Mouse (Mus musculus): Measurements from ENCODE around the gene Tbx6. TPM values are rescaled to one million over a fixed set of nuclear protein-coding genes. Genes with fewer than 3 reads are reported as not detected.

Gene Tbx6
- polyA plus RNA-seq, 1 experiment from 2014 or later, result 0.58 TPM

- ATAC-seq (replicated peaks; ENCODE audit: extremely low read depth, insufficient read depth, low FRiP score), result no peak
- H3K27ac ChIP-seq (ENCODE audit: low read length), result no peak overlapping the region
- H3K9me3 ChIP-seq (replicated peaks; ENCODE audit: control insufficient read depth, low read length), result peaks cover 2% of the 10 kb centered on the region; the same call in 1 of the 2 replicates
- WGBS, result 70% methylated on average over 7 of the region's 7 CpGs
- no peak overlapping the region for H3K9ac ChIP-seq (ENCODE audit: low read length)
- no peak overlapping the region for H3K4me3 ChIP-seq (ENCODE audit: low read length)
- no peak overlapping the region for H3K4me2 ChIP-seq (ENCODE audit: low read depth, low read length)
- H3K36me3 ChIP-seq (ENCODE audit: control insufficient read depth, insufficient read depth), result no peaks in the 10 kb centered on the region
- no peaks in the 10 kb centered on the region for H3K27me3 ChIP-seq (ENCODE audit: control insufficient read depth, insufficient read depth, low read length)
- H3K4me1 ChIP-seq (ENCODE audit: control insufficient read depth, insufficient read depth, low read length), result no peaks in the 10 kb centered on the region
These were observed 32.5 kb upstream of the Tbx6 start for GRCm38 (mm10) chr7:126748824-126749223.

GRCm38 (mm10) chr7:126749582-126750343 is 31.5 kb upstream of the Tbx6 start:
- Histone ChIP-seq H3K9me3 (replicated peaks; ENCODE audit: control insufficient read depth, low read length) (peaks cover 2% of the 10 kb centered on the region; the same call in 1 of the 2 replicates), H3K4me2 (ENCODE audit: low read depth, low read length) (no peak overlapping the region), H3K9ac (ENCODE audit: low read length) (no peak overlapping the region), H3K4me1 (ENCODE audit: control insufficient read depth, insufficient read depth, low read length) (no peaks in the 10 kb centered on the region), H3K27me3 (ENCODE audit: control insufficient read depth, insufficient read depth, low read length) (no peaks in the 10 kb centered on the region), H3K4me3 (ENCODE audit: low read length) (no peak overlapping the region), H3K27ac (ENCODE audit: low read length) (no peak overlapping the region), H3K36me3 (ENCODE audit: control insufficient read depth, insufficient read depth) (no peaks in the 10 kb centered on the region)
- no peak for ATAC-seq (replicated peaks; ENCODE audit: extremely low read depth, insufficient read depth, low FRiP score)
- WGBS, result 90% methylated on average over 17 of the region's 17 CpGs

GRCm38 (mm10) chr7:126754866-126755265 is 26.4 kb upstream of the Tbx6 start:
- Histone ChIP-seq H3K27me3 (ENCODE audit: control insufficient read depth, insufficient read depth, low read length) (no peaks in the 10 kb centered on the region), H3K4me3 (ENCODE audit: low read length) (no peak overlapping the region), H3K36me3 (ENCODE audit: control insufficient read depth, insufficient read depth) (no peaks in the 10 kb centered on the region), H3K9me3 (replicated peaks; ENCODE audit: control insufficient read depth, low read length) (peaks cover 1% of the 10 kb centered on the region; the same call in 1 of the 2 replicates), H3K4me1 (ENCODE audit: control insufficient read depth, insufficient read depth, low read length) (0 out of 2 replicates have a peak, but pooled peaks cover 3% of the 10 kb centered on the region), H3K27ac (ENCODE audit: low read length) (no peak overlapping the region), H3K4me2 (ENCODE audit: low read depth, low read length) (peak overlapping the region; percentile 38), H3K9ac (ENCODE audit: low read length) (peak overlapping the region; percentile 60; the same call in 1 of the 2 replicates)
- WGBS, result 2% methylated on average over 9 of the region's 9 CpGs
- ATAC-seq (replicated peaks; ENCODE audit: extremely low read depth, insufficient read depth, low FRiP score), result peak; percentile 56; the same call in 1 of the 2 replicates

- no peak overlapping the region for H3K4me2 ChIP-seq (ENCODE audit: low read depth, low read length)
- ATAC-seq (replicated peaks; ENCODE audit: extremely low read depth, insufficient read depth, low FRiP score), result no peak
- no peaks in the 10 kb centered on the region for H3K27me3 ChIP-seq (ENCODE audit: control insufficient read depth, insufficient read depth, low read length)
- no peak overlapping the region for H3K4me3 ChIP-seq (ENCODE audit: low read length)
- peaks cover 5% of the 10 kb centered on the region; the same call in 1 of the 2 replicates for H3K36me3 ChIP-seq (ENCODE audit: control insufficient read depth, insufficient read depth)
- WGBS, result 73% methylated on average over 7 of the region's 7 CpGs
- H3K27ac ChIP-seq (ENCODE audit: low read length), result no peak overlapping the region
- no peak overlapping the region for H3K9ac ChIP-seq (ENCODE audit: low read length)
- H3K9me3 ChIP-seq (replicated peaks; ENCODE audit: control insufficient read depth, low read length), result no peaks in the 10 kb centered on the region
- peaks cover 30% of the 10 kb centered on the region for H3K4me1 ChIP-seq (ENCODE audit: control insufficient read depth, insufficient read depth, low read length)
These were observed 22.7 kb upstream of the Tbx6 start for GRCm38 (mm10) chr7:126758539-126758938.

GRCm38 (mm10) chr7:126759050-126759671 is 22.1 kb upstream of the Tbx6 start, which contains the start of gene Mapk3:
Mapk3 (plus strand) TSS chr7:126759601.
- WGBS, result 0% methylated on average over 24 of the region's 38 CpGs
- peak; percentile 65 for ATAC-seq (replicated peaks; ENCODE audit: extremely low read depth, insufficient read depth, low FRiP score)
- H3K27ac ChIP-seq (ENCODE audit: low read length), result peak within 1 kb of the TSS; percentile 93
- H3K27me3 ChIP-seq (ENCODE audit: control insufficient read depth, insufficient read depth, low read length), result no peaks in the 10 kb centered on the region
- peak within 1 kb of the TSS; percentile 93 for H3K4me2 ChIP-seq (ENCODE audit: low read depth, low read length)
- no peaks in the 10 kb centered on the region for H3K9me3 ChIP-seq (replicated peaks; ENCODE audit: control insufficient read depth, low read length)
- H3K4me1 ChIP-seq (ENCODE audit: control insufficient read depth, insufficient read depth, low read length), result peaks cover 30% of the 10 kb centered on the region
- H3K4me3 ChIP-seq (ENCODE audit: low read length), result peak within 1 kb of the TSS; percentile 79
- H3K36me3 ChIP-seq (ENCODE audit: control insufficient read depth, insufficient read depth), result peaks cover 7% of the 10 kb centered on the region; the same call in 1 of the 2 replicates
- H3K9ac ChIP-seq (ENCODE audit: low read length), result peak within 1 kb of the TSS; percentile 92

GRCm38 (mm10) chr7:126759672-126760390 is 21.5 kb upstream of the Tbx6 start:
- peak overlapping the region; percentile 93 for H3K27ac ChIP-seq (ENCODE audit: low read length)
- WGBS, result 1% methylated on average over 21 of the region's 24 CpGs
- no peaks in the 10 kb centered on the region for H3K9me3 ChIP-seq (replicated peaks; ENCODE audit: control insufficient read depth, low read length)
- peak overlapping the region; percentile 79 for H3K4me3 ChIP-seq (ENCODE audit: low read length)
- H3K4me2 ChIP-seq (ENCODE audit: low read depth, low read length), result peak overlapping the region; percentile 93
- peaks cover 10% of the 10 kb centered on the region for H3K36me3 ChIP-seq (ENCODE audit: control insufficient read depth, insufficient read depth)
- ATAC-seq (replicated peaks; ENCODE audit: extremely low read depth, insufficient read depth, low FRiP score), result peak; percentile 23
- H3K4me1 ChIP-seq (ENCODE audit: control insufficient read depth, insufficient read depth, low read length), result peaks cover 30% of the 10 kb centered on the region
- H3K27me3 ChIP-seq (ENCODE audit: control insufficient read depth, insufficient read depth, low read length), result no peaks in the 10 kb centered on the region
- H3K9ac ChIP-seq (ENCODE audit: low read length), result peak overlapping the region; percentile 92

GRCm38 (mm10) chr7:126760391-126760802 is 20.9 kb upstream of the Tbx6 start:
- Histone ChIP-seq H3K27me3 (ENCODE audit: control insufficient read depth, insufficient read depth, low read length) (no peaks in the 10 kb centered on the region), H3K4me1 (ENCODE audit: control insufficient read depth, insufficient read depth, low read length) (peaks cover 30% of the 10 kb centered on the region), H3K9me3 (replicated peaks; ENCODE audit: control insufficient read depth, low read length) (no peaks in the 10 kb centered on the region), H3K4me2 (ENCODE audit: low read depth, low read length) (peak overlapping the region; percentile 93), H3K4me3 (ENCODE audit: low read length) (peak overlapping the region; percentile 79), H3K27ac (ENCODE audit: low read length) (peak overlapping the region; percentile 93), H3K36me3 (ENCODE audit: control insufficient read depth, insufficient read depth) (peaks cover 14% of the 10 kb centered on the region), H3K9ac (ENCODE audit: low read length) (peak overlapping the region; percentile 92)
- peak; percentile 63 for ATAC-seq (replicated peaks; ENCODE audit: extremely low read depth, insufficient read depth, low FRiP score)
- WGBS, result 27% methylated on average over 3 of the region's 3 CpGs

GRCm38 (mm10) chr7:126760956-126761355 is 20.3 kb upstream of the Tbx6 start:
- Histone ChIP-seq H3K4me3 (ENCODE audit: low read length) (peak overlapping the region; percentile 79), H3K9me3 (replicated peaks; ENCODE audit: control insufficient read depth, low read length) (no peaks in the 10 kb centered on the region), H3K9ac (ENCODE audit: low read length) (peak overlapping the region; percentile 92; the same call in 1 of the 2 replicates), H3K4me2 (ENCODE audit: low read depth, low read length) (peak overlapping the region; percentile 93), H3K27me3 (ENCODE audit: control insufficient read depth, insufficient read depth, low read length) (no peaks in the 10 kb centered on the region), H3K36me3 (ENCODE audit: control insufficient read depth, insufficient read depth) (peaks cover 14% of the 10 kb centered on the region), H3K27ac (ENCODE audit: low read length) (peak overlapping the region; percentile 93), H3K4me1 (ENCODE audit: control insufficient read depth, insufficient read depth, low read length) (peaks cover 30% of the 10 kb centered on the region)
- ATAC-seq (replicated peaks; ENCODE audit: extremely low read depth, insufficient read depth, low FRiP score), result no peak
- 52% methylated on average over 4 of the region's 4 CpGs for WGBS

Data from heart, embryonic 16.5 days (tissue).